Comparison of ENCODE assay signal across 23 mouse cellular contexts in the genomic region with DNA sequence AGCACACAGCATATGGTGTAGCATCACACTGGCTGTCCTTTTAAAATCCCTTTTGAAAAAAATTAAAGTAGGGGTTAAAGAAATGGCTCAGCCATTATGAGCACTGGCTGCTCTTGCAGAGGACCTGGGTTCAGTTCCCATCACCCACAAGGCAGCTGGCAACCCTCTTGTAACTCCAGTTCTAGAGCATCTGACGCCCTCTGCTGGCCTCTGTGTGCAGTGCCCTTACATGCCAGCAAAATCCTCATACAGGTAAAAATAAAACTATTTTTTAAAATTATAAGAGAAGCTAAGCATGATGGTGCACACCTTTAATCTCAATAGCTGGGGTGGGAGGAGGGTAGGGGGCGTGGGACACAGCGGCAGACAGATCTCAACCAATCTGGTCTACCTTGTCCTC. TPM values are rescaled to one million over a fixed set of nuclear protein-coding genes. Genes with fewer than 3 reads are reported as not detected.
A peak's percentile ranks its signal among the peaks of the same experiment; 100 is the strongest.
DNase-seq lines count a peak whose midpoint lies in the region; ATAC-seq and TF ChIP-seq lines count a peak whose summit lies in the region.
"Had no signal": no experiment of that assay in that cellular context is flagged by ENCODE, and none has a peak within 500 bp of the region (broad histone marks: within the 10 kb centered on the region; RNA-seq: fewer than 3 reads in every experiment).

No protein-coding gene starts in this region.

- H3K36me3 ChIP-seq in embryonic facial prominence, embryonic 14.5 days (ENCODE audit: control insufficient read depth, insufficient read depth, low read length), result no peaks in the 10 kb centered on the region
- peaks cover 17% of the 10 kb centered on the region for H3K36me3 ChIP-seq in embryonic facial prominence, embryonic 10.5 days (replicated peaks)
- H3K36me3 ChIP-seq in kidney, adult 2 months (ENCODE audit: control insufficient read depth, insufficient read depth, low read length), result no peaks in the 10 kb centered on the region
- no peaks in the 10 kb centered on the region for H3K36me3 ChIP-seq in kidney, embryonic 16.5 days (ENCODE audit: insufficient read depth, low read length)
- H3K36me3 ChIP-seq in lung, embryonic 14.5 days (ENCODE audit: insufficient read depth), result no peaks in the 10 kb centered on the region
- H3K36me3 ChIP-seq: embryonic facial prominence, embryonic 12.5 days; forebrain, embryonic 12.5 days; limb, embryonic 12.5 days; midbrain, embryonic 13.5 days; neural tube, embryonic 12.5 days had no signal

- no peak overlapping the region for H3K4me3 ChIP-seq in embryonic facial prominence, embryonic 14.5 days (ENCODE audit: low read depth, low read length)
- no peak overlapping the region for H3K4me3 ChIP-seq in embryonic facial prominence, embryonic 10.5 days
- H3K4me3 ChIP-seq in kidney, adult 2 months (ENCODE audit: insufficient read depth, low read depth, low read length), result no peak overlapping the region
- no peak overlapping the region for H3K4me3 ChIP-seq in kidney, embryonic 16.5 days (ENCODE audit: low read length)
- no peak overlapping the region for H3K4me3 ChIP-seq in lung, embryonic 14.5 days (ENCODE audit: low read depth, low read length)
- H3K4me3 ChIP-seq: embryonic facial prominence, embryonic 12.5 days; erythroblast, embryonic 14.5 days; forebrain, embryonic 12.5 days; hindbrain, embryonic 10.5 days; limb, embryonic 12.5 days; megakaryocyte, embryonic 14.5 days; midbrain, embryonic 13.5 days; neural tube, embryonic 12.5 days had no signal

- no peak overlapping the region for H3K4me2 ChIP-seq in embryonic facial prominence, embryonic 14.5 days (ENCODE audit: low read depth, low read length)
- no peak overlapping the region for H3K4me2 ChIP-seq in kidney, embryonic 16.5 days (replicated peaks; ENCODE audit: low read depth, low read length)
- no peak overlapping the region for H3K4me2 ChIP-seq in lung, embryonic 14.5 days
- H3K4me2 ChIP-seq: embryonic facial prominence, embryonic 12.5 days; forebrain, embryonic 12.5 days; heart, embryonic 11.5 days; limb, embryonic 12.5 days; midbrain, embryonic 13.5 days; neural tube, embryonic 12.5 days had no signal

- 0 out of 2 replicates have a peak, but pooled peaks have one; percentile 22 for TF ChIP-seq CTCF in kidney, adult 2 months (conservative IDR thresholded peaks at IDR 0.05; ENCODE audit: insufficient read depth, insufficient read length, low read depth, low read length)
- TF ChIP-seq CTCF in lung, embryonic 14.5 days (IDR thresholded peaks at IDR 0.05; ENCODE audit: low read depth), result peak; percentile 37
- peak; percentile 14; the same call in 1 of the 2 replicates for TF ChIP-seq CTCF in brain, embryonic 14.5 days (IDR thresholded peaks at IDR 0.05; ENCODE audit: borderline replicate concordance, extremely low read depth, insufficient read depth, insufficient read length)

- H3K9me3 ChIP-seq in embryonic facial prominence, embryonic 14.5 days (ENCODE audit: control insufficient read depth, low read length), result peaks cover 13% of the 10 kb centered on the region
- H3K9me3 ChIP-seq in embryonic facial prominence, embryonic 10.5 days, result peaks cover 11% of the 10 kb centered on the region; the same call in 1 of the 2 replicates
- H3K9me3 ChIP-seq in kidney, embryonic 16.5 days (ENCODE audit: low read length), result peaks cover 9% of the 10 kb centered on the region
- H3K9me3 ChIP-seq in lung, embryonic 14.5 days (ENCODE audit: low read depth, low read length), result peaks cover 8% of the 10 kb centered on the region; the same call in 1 of the 2 replicates
- H3K9me3 ChIP-seq: midbrain, embryonic 13.5 days had no signal

- DNase-seq in embryonic facial prominence, embryonic 14.5 days (ENCODE audit: low spot score), result no peak
- DNase-seq in embryonic facial prominence, embryonic 10.5 days (ENCODE audit: low spot score), result no peak
- no peak for DNase-seq in kidney, adult 2 months
- DNase-seq in lung, embryonic 14.5 days, result no peak
- DNase-seq in lung, postnatal 36 days, result no peak
- DNase-seq in brain, embryonic 14.5 days (ENCODE audit: low read depth), result no peak
- no peak for DNase-seq in cerebellum, adult 18-20 months
- DNase-seq: cerebellum, adult 11-12 months; kidney, adult 18-20 months; lung, postnatal 14 days; right cerebral cortex, postnatal 25 days; spleen, adult 18-20 months had no signal

- TF ChIP-seq POLR2A in kidney, adult 2 months (IDR thresholded peaks at IDR 0.05; ENCODE audit: low read depth, low read length), result no peak
- TF ChIP-seq POLR2A in brain, embryonic 14.5 days (IDR thresholded peaks at IDR 0.05; ENCODE audit: borderline replicate concordance, extremely low read depth, insufficient read depth, insufficient read length, poor library complexity, severe bottlenecking), result no peak

- H3K9ac ChIP-seq in embryonic facial prominence, embryonic 14.5 days (ENCODE audit: low read depth, low read length), result no peak overlapping the region
- H3K9ac ChIP-seq in kidney, embryonic 16.5 days (replicated peaks; ENCODE audit: low read length), result no peak overlapping the region
- H3K9ac ChIP-seq in lung, embryonic 14.5 days, result no peak overlapping the region
- H3K9ac ChIP-seq: embryonic facial prominence, embryonic 12.5 days; forebrain, embryonic 12.5 days; limb, embryonic 12.5 days; midbrain, embryonic 13.5 days; neural tube, embryonic 12.5 days had no signal

- ATAC-seq in embryonic facial prominence, embryonic 14.5 days (ENCODE audit: low read depth), result no peak
- no peak for ATAC-seq in kidney, embryonic 16.5 days (ENCODE audit: low FRiP score, low TSS enrichment)
- ATAC-seq in lung, embryonic 14.5 days (ENCODE audit: insufficient read depth), result no peak
- ATAC-seq: midbrain, embryonic 13.5 days had no signal

- 91% methylated on average over 3 of the region's 3 CpGs for WGBS in embryonic facial prominence, embryonic 14.5 days
- 90% methylated on average over 3 of the region's 3 CpGs for WGBS in embryonic facial prominence, embryonic 10.5 days
- WGBS in kidney, adult 2 months, result 95% methylated on average over 3 of the region's 3 CpGs
- 93% methylated on average over 3 of the region's 3 CpGs for WGBS in kidney, embryonic 16.5 days
- 95% methylated on average over 3 of the region's 3 CpGs for WGBS in lung, embryonic 14.5 days

- H3K27ac ChIP-seq in embryonic facial prominence, embryonic 14.5 days (replicated peaks; ENCODE audit: low read depth, low read length), result peak overlapping the region; percentile 21; the same call in 1 of the 2 replicates
- H3K27ac ChIP-seq in embryonic facial prominence, embryonic 10.5 days (replicated peaks), result no peak overlapping the region
- no peak overlapping the region for H3K27ac ChIP-seq in kidney, adult 2 months (ENCODE audit: insufficient read depth, low read depth, low read length)
- H3K27ac ChIP-seq in kidney, embryonic 16.5 days (ENCODE audit: low read length), result no peak overlapping the region
- H3K27ac ChIP-seq in lung, embryonic 14.5 days (ENCODE audit: low read depth), result no peak overlapping the region
- H3K27ac ChIP-seq: embryonic facial prominence, embryonic 12.5 days; forebrain, embryonic 12.5 days; hindbrain, embryonic 10.5 days; limb, embryonic 12.5 days; midbrain, embryonic 13.5 days; neural tube, embryonic 12.5 days had no signal

- no peaks in the 10 kb centered on the region for H3K4me1 ChIP-seq in embryonic facial prominence, embryonic 14.5 days (ENCODE audit: control insufficient read depth, insufficient read depth, low read length)
- H3K4me1 ChIP-seq in embryonic facial prominence, embryonic 10.5 days, result peaks cover 4% of the 10 kb centered on the region; the same call in 1 of the 2 replicates
- H3K4me1 ChIP-seq in kidney, adult 2 months (ENCODE audit: control insufficient read depth, insufficient read depth, low read length), result 0 out of 2 replicates have a peak, but pooled peaks cover 5% of the 10 kb centered on the region
- H3K4me1 ChIP-seq in kidney, embryonic 16.5 days (ENCODE audit: insufficient read depth, low read length), result peaks cover 2% of the 10 kb centered on the region; the same call in 1 of the 2 replicates
- H3K4me1 ChIP-seq in lung, embryonic 14.5 days (ENCODE audit: insufficient read depth), result peaks cover 2% of the 10 kb centered on the region; the same call in 1 of the 2 replicates
- H3K4me1 ChIP-seq: embryonic facial prominence, embryonic 12.5 days; hindbrain, embryonic 10.5 days; midbrain, embryonic 13.5 days had no signal

- no peaks in the 10 kb centered on the region for H3K27me3 ChIP-seq in embryonic facial prominence, embryonic 14.5 days (replicated peaks; ENCODE audit: control insufficient read depth, insufficient read depth, low read length)
- H3K27me3 ChIP-seq in embryonic facial prominence, embryonic 10.5 days (replicated peaks; ENCODE audit: low read depth, poor library complexity, severe bottlenecking), result no peaks in the 10 kb centered on the region
- H3K27me3 ChIP-seq in kidney, adult 2 months (replicated peaks; ENCODE audit: control insufficient read depth, insufficient read depth, low read length), result no peaks in the 10 kb centered on the region
- H3K27me3 ChIP-seq in kidney, embryonic 16.5 days (ENCODE audit: insufficient read depth, low read length), result no peaks in the 10 kb centered on the region
- H3K27me3 ChIP-seq in lung, embryonic 14.5 days (ENCODE audit: insufficient read depth, low read length), result no peaks in the 10 kb centered on the region
- H3K27me3 ChIP-seq: embryonic facial prominence, embryonic 12.5 days; forebrain, embryonic 12.5 days; limb, embryonic 12.5 days; megakaryocyte, embryonic 14.5 days; midbrain, embryonic 13.5 days; neural tube, embryonic 12.5 days had no signal

RNA-seq across cellular contexts. Expression of a gene that starts 42.0 kb away (rescaled TPM):
- 2.2 TPM in 1 of 2 replicates, not detected in the other for polyA plus RNA-seq in embryonic facial prominence, embryonic 14.5 days (2014; fragmentation: Nextera tagmentation; extraction: Ambion mirVana)
- polyA plus RNA-seq in embryonic facial prominence, embryonic 10.5 days (2016; fragmentation: Nextera tagmentation; extraction: Ambion mirVana), result 0.49 and 4.6 TPM in 2 replicates
- polyA plus RNA-seq in kidney, adult 2 months (2012; rRNA removed), result not detected in 2 replicates
- polyA plus RNA-seq in kidney, embryonic 16.5 days (2015; fragmentation: Nextera tagmentation; extraction: Ambion mirVana), result 0.42 TPM in 1 of 2 replicates, not detected in the other
- polyA plus RNA-seq in lung, embryonic 14.5 days (2014; fragmentation: Nextera tagmentation; extraction: Ambion mirVana), result 0.58 and 1.2 TPM in 2 replicates
- polyA plus RNA-seq in brain, embryonic 14.5 days (2012; rRNA removed), result not detected in 2 replicates
- polyA plus RNA-seq: frontal cortex, adult 2 months; heart, embryonic 11.5 days had no signal
